Mouse (Mus musculus): ENCODE measurements around the gene Mx1.

DNA sequence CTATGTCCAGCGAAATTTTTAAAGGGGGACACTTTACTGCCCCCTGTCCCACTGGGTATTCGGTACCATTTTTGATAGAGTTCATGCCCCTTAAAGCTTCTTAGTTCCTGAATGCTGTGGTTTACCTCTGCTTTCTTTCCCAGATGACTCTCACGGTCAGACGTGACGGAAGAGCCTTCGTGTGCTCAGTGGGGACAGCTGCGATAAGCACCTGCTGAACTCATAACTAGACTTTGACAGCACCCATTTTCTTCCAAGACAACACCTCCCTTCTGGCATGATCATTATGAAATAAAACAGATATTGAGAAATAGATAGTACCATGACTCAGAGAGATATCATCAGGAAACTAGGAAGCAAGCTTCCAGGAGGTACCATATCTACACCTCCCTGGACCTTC lies 36.7 kb upstream of the Mx1 start:
- TF ChIP-seq CTCF (conservative IDR thresholded peaks at IDR 0.05; ENCODE audit: low read length) (no peak), NANOG (IDR thresholded peaks at IDR 0.05; ENCODE audit: borderline replicate concordance, low read length) (no peak)

All from E14TG2a.4 (cell line).